Mouse (Mus musculus) c-Kit-negative CD71-positive TER-119-positive erythroid progenitor cells, embryonic 14.5 days (primary cell): ENCODE results near the gene Shroom3.

Source experiments
- DNase-seq: peaks from one replicate; pipeline ENCODE4 v3.0.0-alpha.2; 2013; ENCODE audit warnings: low read depth, low spot score

The Shroom3 gene

GRCm38 (mm10) chr5:92804379-92804778, 121.1 kb downstream of the Shroom3 start:
- no peak for DNase-seq

GRCm38 (mm10) chr5:92808503-92809415, 125.5 kb downstream of the Shroom3 start:
- no peak for DNase-seq

- DNase-seq: no peak
Measured at GRCm38 (mm10) chr5:92809416-92809750, 126.1 kb downstream of the Shroom3 start.

- no peak for DNase-seq
Measured at GRCm38 (mm10) chr5:92810922-92811533, 127.8 kb downstream of the Shroom3 start.

GRCm38 (mm10) chr5:92811761-92812160, 128.5 kb downstream of the Shroom3 start:
- no peak for DNase-seq

GRCm38 (mm10) chr5:92812936-92813335, 129.7 kb downstream of the Shroom3 start:
- no peak for DNase-seq

GRCm38 (mm10) chr5:92813562-92813961, 130.3 kb downstream of the Shroom3 start:
- no peak for DNase-seq

GRCm38 (mm10) chr5:92814621-92815020, 131.4 kb downstream of the Shroom3 start:
- no peak for DNase-seq

GRCm38 (mm10) chr5:92817122-92817822, 134.0 kb downstream of the Shroom3 start:
- DNase-seq: no peak

GRCm38 (mm10) chr5:92821370-92821769, 138.1 kb downstream of the Shroom3 start:
- DNase-seq: no peak

- DNase-seq: no peak
Measured at GRCm38 (mm10) chr5:92823495-92823894, 140.3 kb downstream of the Shroom3 start.

- no peak for DNase-seq
Measured at GRCm38 (mm10) chr5:92824304-92825009, 141.2 kb downstream of the Shroom3 start.

- DNase-seq: no peak
Measured at GRCm38 (mm10) chr5:92830391-92830790, 147.2 kb downstream of the Shroom3 start.

GRCm38 (mm10) chr5:92834513-92834912, 151.3 kb downstream of the Shroom3 start:
- DNase-seq: no peak

- DNase-seq: no peak
Measured at GRCm38 (mm10) chr5:92837311-92837710, 154.1 kb downstream of the Shroom3 start.

- DNase-seq: no peak
Measured at GRCm38 (mm10) chr5:92838351-92838784, 155.1 kb downstream of the Shroom3 start.

- DNase-seq: no peak
Measured at GRCm38 (mm10) chr5:92839314-92839713, 156.1 kb downstream of the Shroom3 start.

- no peak for DNase-seq
Measured at GRCm38 (mm10) chr5:92841474-92841873, 158.2 kb downstream of the Shroom3 start.

GRCm38 (mm10) chr5:92842417-92842816, 159.2 kb downstream of the Shroom3 start:
- no peak for DNase-seq

- DNase-seq: no peak
Measured at GRCm38 (mm10) chr5:92842881-92843280, 159.6 kb downstream of the Shroom3 start.

GRCm38 (mm10) chr5:92843850-92844785, 160.9 kb downstream of the Shroom3 start:
- DNase-seq: no peak
